Mouse (Mus musculus): ENCODE results near the gene Hs6st2.

Hs6st2 gene

DNA sequence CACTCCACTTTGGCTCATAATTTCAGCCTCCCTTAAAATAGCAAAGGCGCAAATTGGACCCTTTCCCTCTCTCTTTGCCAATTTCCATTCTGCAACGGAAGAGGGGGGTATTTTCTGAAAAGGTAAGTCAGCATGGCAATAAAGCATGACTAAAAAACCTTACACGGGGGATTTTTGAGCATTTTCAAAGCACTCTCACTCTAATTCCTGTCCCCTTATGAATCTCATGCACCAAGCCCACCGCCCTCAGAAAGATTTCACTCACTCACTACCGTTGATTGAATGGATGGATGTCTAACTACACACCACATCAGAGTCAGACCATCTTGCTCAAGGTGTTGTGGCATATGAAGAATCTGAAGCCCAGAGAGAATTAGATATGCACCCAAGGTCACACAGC is at the start of gene Hs6st2:
Gene Hs6st2, minus strand, starts transcription at position 101 of the 400 bp plus-strand sequence.
- DNase-seq (ENCODE audit: low spot score in 2 of 2): no peak

GRCm38 (mm10) chrX:51714086-51714745 is 32.6 kb upstream of the Hs6st2 start:
- DNase-seq (ENCODE audit: low spot score in 2 of 2): no peak

GRCm38 (mm10) chrX:51712996-51713395 is 31.3 kb upstream of the Hs6st2 start:
- DNase-seq (ENCODE audit: low spot score in 2 of 2): no peak

DNA sequence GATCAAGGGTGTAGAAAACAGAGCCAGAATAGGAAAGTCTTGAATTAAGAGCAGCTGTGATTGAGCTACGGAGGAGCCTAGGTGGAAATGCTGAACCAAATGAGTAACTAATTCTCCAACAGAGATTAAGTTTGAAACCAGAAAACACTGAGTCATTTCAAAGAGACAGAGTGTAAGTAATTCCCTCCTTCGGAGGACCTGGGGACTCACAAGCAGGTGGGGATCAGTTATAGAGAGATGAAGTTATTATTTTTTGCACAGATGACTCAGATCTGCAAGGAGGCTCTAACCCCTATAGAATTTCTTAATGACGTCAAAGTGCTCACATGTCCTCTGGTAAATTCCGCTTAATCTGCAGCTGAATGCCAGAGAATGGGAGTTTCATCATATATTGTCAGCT is 21.2 kb upstream of the Hs6st2 start:
- no peak for DNase-seq (ENCODE audit: low spot score in 2 of 2)

GRCm38 (mm10) chrX:51699079-51699478 is 17.4 kb upstream of the Hs6st2 start:
- DNase-seq (ENCODE audit: low spot score in 2 of 2): no peak

DNA sequence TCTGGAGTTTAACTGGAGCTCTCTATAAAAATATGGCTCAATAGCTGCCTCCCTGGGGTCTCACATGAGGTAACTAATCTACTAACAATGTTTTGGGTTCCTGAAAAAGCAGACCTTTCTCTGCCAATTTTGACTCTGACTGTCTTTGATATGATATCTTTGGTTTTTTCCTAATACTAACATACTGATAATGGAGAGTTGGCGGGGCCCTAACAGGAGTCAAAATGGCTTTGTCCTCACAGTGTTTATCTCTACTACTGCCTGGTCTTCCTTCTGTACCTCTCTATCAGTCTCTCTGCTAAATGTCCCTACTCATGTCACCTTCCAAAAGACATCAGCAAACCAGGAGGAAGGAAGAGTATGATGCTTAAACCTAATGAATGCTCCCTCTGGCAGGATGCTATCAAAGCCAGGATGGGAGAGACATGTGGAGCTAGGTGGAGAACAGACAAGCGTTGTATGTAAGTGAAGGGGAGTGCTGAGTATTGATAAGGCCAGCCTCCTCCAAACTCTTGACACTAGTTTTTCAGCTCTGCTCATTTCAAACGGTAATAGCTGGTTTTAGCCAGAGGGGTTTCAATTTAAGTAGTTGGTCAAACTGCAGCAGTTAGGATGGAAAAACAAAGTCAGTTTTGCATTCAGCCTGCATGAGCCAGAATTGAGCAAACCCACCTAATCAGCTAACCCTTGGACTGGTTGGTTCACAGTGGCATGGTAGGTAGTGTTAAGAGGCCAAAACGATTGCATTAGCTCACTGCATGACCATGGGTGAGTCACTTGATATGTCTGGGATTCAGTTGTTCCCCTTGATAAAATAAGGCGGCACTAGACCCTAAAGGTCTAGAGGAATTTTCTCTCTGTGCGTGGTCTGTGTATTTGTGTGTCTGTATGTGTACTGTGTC is 4.6 kb upstream of the Hs6st2 start:
- no peak for DNase-seq (ENCODE audit: low spot score in 2 of 2)

DNA sequence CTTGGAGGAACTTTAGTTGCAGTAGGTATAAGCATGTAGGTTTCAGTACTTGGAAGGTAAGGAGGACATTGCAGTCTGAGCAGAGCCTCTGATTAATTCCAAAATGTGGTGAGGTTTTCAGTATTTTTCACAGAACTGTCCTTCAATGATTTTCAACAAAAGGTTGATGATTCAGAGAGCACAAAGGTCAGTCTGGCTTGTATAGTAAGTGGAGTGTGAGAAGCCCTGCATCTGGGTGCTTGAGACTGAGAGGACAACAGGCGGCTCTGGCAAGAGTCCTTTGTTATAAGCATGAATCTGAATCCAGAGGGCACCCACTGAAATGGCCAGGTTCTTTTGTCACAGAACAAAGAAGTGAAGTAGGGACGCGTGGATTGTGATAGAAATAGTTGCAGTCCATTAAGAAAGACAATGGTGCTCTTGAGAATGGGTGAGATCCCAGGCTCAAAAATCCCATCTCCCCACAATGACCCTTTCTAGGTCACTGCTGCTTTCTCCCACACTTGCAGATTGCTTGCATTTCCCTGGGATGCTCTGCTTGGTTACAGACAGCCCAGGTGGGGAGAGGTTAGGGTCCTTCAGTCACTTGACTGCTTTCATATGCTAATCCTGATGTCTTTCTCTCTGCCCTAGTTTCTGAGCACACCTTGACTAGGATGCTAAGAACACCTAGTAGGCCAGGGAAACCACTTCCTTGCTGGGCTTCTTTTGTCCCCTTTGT is 2.8 kb upstream of the Hs6st2 start:
- DNase-seq (ENCODE audit: low spot score in 2 of 2): no peak

- DNase-seq (ENCODE audit: low spot score in 2 of 2): peak; percentile 4 to 16
Observed at GRCm38 (mm10) chrX:51681170-51681667, 437 bp downstream of the Hs6st2 start.

GRCm38 (mm10) chrX:51680428-51681169 is 1.1 kb downstream of the Hs6st2 start:
- DNase-seq (ENCODE audit: low spot score in 2 of 2): peak in 1 of 2 experiments; percentile 14

DNA sequence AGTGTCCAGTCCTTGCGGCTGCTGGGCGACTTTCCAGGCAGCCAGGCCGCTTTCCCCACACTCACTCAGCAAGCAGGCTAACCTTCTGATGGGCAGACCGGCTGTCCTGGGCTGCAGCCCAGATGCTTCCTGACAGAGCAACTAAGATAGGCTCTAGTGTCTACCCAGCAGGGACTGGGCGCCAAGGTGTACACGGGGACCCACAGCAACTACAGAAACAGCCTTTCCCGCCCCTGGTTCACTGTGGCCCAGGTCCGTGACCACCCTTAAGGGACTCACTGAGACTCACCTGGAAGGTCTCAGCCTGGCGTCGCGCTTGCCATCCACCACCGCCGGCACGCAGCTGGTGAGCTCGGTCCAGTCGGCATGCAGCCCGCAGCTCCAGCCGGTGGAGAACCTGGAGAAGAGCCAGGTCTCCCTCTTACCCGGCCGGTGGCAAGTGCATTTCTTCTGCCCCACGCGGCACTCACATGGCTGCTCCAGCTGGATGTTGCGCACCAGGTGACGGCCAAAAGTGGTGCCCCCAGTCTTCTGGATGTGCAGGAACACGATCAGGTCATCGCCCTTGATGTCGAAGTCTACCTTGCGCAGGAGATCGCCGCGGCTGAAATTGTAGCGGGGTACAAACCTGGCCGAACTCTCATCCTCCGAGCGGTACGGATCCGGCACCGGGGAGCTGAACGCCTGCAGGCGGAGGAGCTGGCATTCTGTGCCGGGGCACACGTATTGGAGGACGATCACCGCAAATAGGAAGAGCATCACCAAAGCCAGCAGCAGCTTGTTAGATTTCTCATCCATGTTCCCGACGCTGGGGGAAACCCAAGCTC is 1.8 kb downstream of the Hs6st2 start:
- peak; percentile 7 to 35 for DNase-seq (ENCODE audit: low spot score in 2 of 2)

DNA sequence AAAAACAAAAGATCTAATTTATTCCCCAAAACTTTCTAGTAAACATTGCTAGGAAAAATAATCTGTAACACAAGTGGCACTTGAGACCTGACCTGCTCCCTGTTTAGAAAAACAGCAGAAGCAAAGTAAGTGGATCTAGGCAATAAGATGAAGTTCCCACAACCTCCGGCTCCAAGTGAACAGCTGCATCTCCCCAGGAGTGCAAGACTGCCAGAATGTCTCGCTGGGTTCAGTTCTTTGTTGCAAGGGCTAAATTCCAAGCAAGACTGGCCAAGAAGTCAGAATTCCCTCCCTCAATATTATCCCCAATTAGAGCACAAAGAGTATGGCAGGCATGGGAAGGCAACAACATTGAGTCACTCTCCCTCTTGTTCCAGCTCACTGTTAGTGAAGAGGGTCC is 23.4 kb downstream of the Hs6st2 start:
- no peak for DNase-seq (ENCODE audit: low spot score in 2 of 2)

DNA sequence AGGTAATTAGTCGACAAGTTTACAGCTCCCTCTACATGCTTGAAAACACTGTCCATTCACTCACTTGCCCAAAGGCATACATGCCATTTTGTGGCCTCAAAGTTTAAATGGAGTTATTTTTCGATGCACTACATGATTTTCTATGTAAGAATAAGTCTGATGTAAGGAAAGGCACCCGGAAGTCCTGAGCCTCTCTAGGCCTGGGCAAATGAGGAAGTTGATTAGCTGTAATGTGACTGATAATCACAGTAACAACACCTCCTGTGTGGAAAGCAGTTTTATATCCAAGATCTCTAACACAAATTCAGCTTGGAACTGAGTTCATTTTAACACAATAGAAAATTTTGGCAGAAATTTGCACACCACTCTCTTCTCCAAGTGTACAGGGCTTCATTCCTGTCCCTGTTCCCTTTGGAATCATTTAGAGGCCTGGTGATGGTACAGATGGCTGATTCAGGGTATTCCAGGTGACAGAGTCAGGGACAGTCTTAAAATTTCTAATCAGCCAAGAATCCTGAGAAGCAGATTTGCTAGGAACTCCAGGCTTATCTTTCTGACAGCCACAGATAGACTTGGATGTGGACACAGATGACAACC is 38.9 kb downstream of the Hs6st2 start:
- no peak for DNase-seq (ENCODE audit: low spot score in 2 of 2)

GRCm38 (mm10) chrX:51635756-51636155 is 45.9 kb downstream of the Hs6st2 start:
- no peak for DNase-seq (ENCODE audit: low spot score in 2 of 2)

DNA sequence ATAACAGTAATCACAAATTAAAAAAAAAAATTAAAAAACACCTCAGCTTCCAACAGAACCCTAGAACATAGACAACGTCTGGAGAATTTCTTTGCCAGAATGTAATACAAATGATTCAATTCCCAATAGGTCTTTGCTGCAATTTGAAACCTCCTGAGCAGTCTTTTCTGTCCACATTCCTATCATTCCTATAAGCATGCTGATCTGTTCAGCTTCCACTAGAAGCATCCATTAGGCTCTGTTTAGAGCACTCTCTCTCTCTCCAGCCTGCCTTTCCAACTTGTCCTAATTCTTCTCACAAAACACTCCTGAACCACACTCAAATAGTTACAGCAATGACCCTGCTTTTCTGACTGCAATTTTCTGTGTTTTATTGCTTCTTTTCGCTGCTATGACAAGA is 50.3 kb downstream of the Hs6st2 start:
- no peak for DNase-seq (ENCODE audit: low spot score in 2 of 2)

GRCm38 (mm10) chrX:51614384-51615004 is 67.2 kb downstream of the Hs6st2 start:
- no peak for DNase-seq (ENCODE audit: low spot score in 2 of 2)

GRCm38 (mm10) chrX:51610743-51611142 is 70.9 kb downstream of the Hs6st2 start:
- no peak for DNase-seq (ENCODE audit: low spot score in 2 of 2)

DNA sequence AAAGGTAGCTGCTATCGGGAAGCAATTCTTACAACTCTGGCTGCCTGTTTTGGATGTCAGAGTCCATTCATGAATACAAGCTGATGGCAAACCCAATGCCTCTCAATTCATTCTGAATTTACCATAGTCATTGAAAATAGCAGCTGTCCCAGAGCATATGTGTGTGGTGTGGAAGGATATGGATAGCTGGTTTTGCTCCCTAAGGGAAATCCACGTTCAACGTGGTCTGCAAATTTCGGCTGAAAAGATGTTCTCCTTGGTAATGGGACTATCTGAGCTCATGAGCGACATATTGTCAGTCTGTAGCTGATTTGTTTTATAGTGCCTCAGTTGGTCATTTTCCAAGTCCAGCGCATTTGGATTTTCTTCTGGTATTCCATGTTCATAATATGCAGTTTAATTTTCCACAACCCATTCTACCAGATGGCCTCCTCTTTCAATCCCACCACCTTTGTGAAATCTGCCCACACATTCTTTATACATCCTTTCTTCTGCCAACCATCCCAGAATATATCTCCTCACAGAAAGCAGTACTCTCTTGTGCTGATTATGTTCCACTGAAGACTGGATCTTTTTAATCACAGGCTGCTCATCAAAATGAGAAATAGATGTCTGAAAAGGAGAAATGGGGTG is 75.3 kb downstream of the Hs6st2 start:
- no peak for DNase-seq (ENCODE audit: low spot score in 2 of 2)

- no peak for DNase-seq (ENCODE audit: low spot score in 2 of 2)
Observed at GRCm38 (mm10) chrX:51592751-51593150, 88.9 kb downstream of the Hs6st2 start.

DNA sequence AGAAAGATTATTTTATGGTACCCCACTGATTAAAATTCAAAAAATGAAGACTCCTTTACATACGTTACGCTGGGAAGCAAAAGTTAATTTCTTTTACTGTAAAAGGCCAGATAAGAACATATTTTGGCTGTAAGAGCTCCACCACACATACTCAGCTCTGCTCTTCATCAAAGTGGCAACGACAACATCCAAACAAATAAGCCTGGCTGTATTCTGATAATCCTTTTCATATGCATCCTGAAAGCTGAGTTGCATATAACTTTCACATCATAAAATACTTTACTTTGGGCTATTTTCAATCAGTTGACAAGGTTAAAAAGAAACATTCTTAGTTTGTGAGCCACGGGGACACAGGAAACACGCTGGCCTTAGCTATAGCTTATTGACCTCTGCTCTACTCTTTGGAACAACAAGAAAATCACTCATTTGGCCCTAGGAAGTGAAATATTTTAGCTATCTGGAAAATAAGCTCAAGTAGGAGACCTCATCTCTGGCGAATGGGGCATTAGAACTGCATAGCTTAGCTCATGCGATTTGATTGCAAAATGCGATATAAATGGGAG is 91.1 kb downstream of the Hs6st2 start:
- DNase-seq (ENCODE audit: low spot score in 2 of 2): no peak

Data from frontal cortex, postnatal 10 days (tissue).